Mouse (Mus musculus) forebrain, embryonic 15.5 days (tissue): Measurements from ENCODE around the gene Osbpl9. TPM values are rescaled to one million over a fixed set of nuclear protein-coding genes. Genes with fewer than 3 reads are reported as not detected.

Experiments
- ATAC-seq: fragments of 200-750 bp; cut with Nextera tagmentation; replicated peaks from 2 replicates; pipeline ENCODE4 v1.8.0; 2017; ENCODE audit warnings: mild to moderate bottlenecking, moderate TSS enrichment, moderate library complexity
- H3K27ac ChIP-seq: fragments of 300-500 bp; sonication (generic); replicated peaks from 2 replicates; pipeline ENCODE4 v1.5.1; 2015; ENCODE audit warnings: mild to moderate bottlenecking, inconsistent platforms
- H3K27me3 ChIP-seq: fragments of 300-500 bp; sonication (generic); 2 replicates; pipeline ENCODE4 v1.6.1; 2015; ENCODE audit warnings: inconsistent platforms
- H3K36me3 ChIP-seq: fragments of 300-500 bp; sonication (generic); 2 replicates; pipeline ENCODE4 v1.6.1; 2015; ENCODE audit warnings: mild to moderate bottlenecking, inconsistent platforms
- H3K4me1 ChIP-seq: fragments of 300-500 bp; sonication (generic); 2 replicates; pipeline ENCODE4 v1.6.1; 2015; ENCODE audit warnings: inconsistent platforms
- H3K4me2 ChIP-seq: fragments of 300-500 bp; sonication (generic); replicated peaks from 2 replicates; pipeline ENCODE4 v1.6.1; 2015; ENCODE audit warnings: mild to moderate bottlenecking, inconsistent platforms
- H3K4me3 ChIP-seq: fragments of 300-500 bp; sonication (generic); 2 replicates; pipeline ENCODE4 v1.5.1; 2015; ENCODE audit warnings: mild to moderate bottlenecking, inconsistent platforms
- H3K9ac ChIP-seq: fragments of 300-500 bp; sonication (generic); replicated peaks from 2 replicates; pipeline ENCODE4 v1.6.1; 2015; ENCODE audit warnings: mild to moderate bottlenecking, inconsistent platforms
- H3K9me3 ChIP-seq: fragments of 300-500 bp; sonication (generic); 2 replicates; pipeline ENCODE4 v1.6.1; 2016; ENCODE audit warnings: inconsistent platforms
- WGBS: fragments of 180-500 bp; shearing (Covaris S2); methylation state at CpG from one replicate; pipeline ENCODE4 v1.1.7; 2015; ENCODE audit warnings: mixed read lengths; 5-methylcytosine and 5-hydroxymethylcytosine counted together
- polyA plus RNA-seq: library from polyadenylated mRNA; unstranded; fragments of >200 nt; fragmentation: Nextera tagmentation; extraction: Ambion mirVana; gene quantifications from 2 replicates; pipeline ENCODE4 v1.2.1, GENCODE M21; 2015

Gene Osbpl9
- polyA plus RNA-seq: 76.7 and 78.5 TPM in 2 replicates

DNA sequence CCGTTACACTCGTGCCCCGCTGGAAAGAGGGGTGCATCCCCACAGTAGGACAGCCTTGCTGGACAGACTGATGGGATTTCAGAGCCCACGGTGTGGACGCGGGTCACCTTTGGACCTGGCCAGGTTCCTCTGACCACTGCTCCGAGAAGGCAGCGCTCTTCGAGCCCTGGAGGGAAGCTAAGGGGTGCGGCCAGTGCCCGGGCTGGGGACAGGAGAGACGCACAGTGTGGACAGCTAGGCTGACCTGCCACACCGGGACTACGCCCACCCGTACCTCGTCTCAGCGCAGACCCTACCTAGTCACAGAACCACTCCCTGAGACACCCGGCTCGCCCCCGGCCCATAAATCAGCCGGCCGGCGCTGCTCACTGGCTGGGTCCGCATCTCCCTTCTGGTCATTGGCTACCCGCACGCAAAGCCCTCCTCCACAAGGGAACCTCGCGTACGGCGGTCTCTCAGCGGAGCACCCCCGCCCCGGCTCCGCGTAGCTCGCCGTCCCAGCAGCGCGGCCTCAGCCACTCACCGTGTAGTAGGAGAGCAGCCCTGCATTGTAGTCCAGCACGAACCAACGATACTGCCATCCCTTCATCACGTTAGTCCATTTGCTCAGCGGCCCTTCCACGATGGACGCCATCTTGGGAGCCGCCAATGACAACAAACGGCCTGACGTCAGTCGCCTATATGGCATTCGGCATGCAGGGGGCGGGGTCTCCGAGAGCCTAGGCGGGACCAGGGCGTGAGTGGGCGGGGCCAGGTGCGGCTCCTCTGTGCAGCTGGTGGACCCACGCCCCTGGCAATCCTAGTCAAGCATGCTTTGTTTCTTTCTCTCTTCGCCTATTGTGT, at the start of gene Osbpl9:
Osbpl9 (minus strand) TSS at position 691 of the 843 bp plus-strand sequence.
- WGBS: under 1% methylated on average over 59 of the region's 59 CpGs
- Histone ChIP-seq H3K9me3 (no peaks in the 10 kb centered on the region), H3K4me1 (peaks cover 25% of the 10 kb centered on the region), H3K4me2 (peak within 1 kb of the TSS; percentile 80), H3K27ac (peak within 1 kb of the TSS; percentile 97), H3K9ac (peak within 1 kb of the TSS; percentile 75), H3K4me3 (peak within 1 kb of the TSS; percentile 79), H3K36me3 (no peaks in the 10 kb centered on the region), H3K27me3 (no peaks in the 10 kb centered on the region)
- ATAC-seq: peak; percentile 98

DNA sequence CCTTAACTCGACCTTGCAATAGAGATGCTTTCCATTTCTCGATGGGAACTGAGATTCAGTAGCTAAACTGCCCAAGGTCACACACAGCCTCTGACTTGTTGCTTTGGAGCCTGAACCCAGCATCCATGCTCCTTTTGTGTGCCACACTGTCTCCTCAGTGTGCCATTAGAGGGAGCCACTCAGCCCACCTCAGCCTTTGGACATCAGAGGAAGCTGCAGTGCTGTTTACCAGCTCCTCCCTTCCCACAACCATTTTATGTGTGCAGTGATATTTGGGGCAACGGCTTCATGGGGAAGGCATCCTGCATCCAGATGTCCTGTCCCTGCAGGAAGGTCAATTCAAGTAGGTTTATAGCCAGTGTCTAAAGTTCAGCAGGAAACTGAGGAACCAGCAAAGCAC, 49.5 kb upstream of the Osbpl9 start:
- H3K4me1 ChIP-seq: no peaks in the 10 kb centered on the region
- no peak overlapping the region for H3K27ac ChIP-seq
- no peak overlapping the region for H3K4me2 ChIP-seq
- WGBS: 47% methylated on average over 3 of the region's 3 CpGs
- no peaks in the 10 kb centered on the region for H3K27me3 ChIP-seq
- no peak overlapping the region for H3K9ac ChIP-seq
- H3K4me3 ChIP-seq: no peak overlapping the region
- H3K36me3 ChIP-seq: no peaks in the 10 kb centered on the region
- ATAC-seq: no peak
- H3K9me3 ChIP-seq: no peaks in the 10 kb centered on the region

DNA sequence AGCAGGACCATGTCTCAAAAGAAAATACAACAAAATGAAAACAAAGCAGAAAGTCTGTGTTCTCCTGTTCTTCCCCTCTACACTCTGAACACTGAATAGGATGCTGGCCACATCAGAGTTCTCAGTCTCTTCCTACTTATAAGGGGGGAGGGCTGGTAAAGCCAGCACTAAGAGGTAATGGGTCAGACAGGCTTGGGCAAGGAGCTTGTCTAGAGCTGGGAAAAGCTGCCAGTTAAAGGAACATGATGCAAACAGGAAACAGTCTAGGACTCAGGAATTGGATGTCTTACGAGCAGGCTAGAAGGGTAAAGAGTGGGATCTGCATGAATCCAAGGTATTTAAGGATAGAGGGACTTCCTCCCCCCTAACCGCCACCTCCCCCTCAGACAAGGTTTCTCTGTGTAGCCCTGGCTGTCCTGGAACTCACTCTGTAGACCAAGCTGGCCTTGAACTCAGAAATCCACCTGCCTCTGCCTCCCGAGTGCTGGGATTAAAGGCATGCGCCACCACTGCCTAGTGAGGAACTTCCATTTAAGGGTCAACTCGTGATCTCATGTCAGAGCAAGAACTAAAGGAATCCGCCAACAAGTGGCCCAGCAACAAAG, 43.0 kb upstream of the Osbpl9 start:
- H3K9ac ChIP-seq: no peak overlapping the region
- no peaks in the 10 kb centered on the region for H3K36me3 ChIP-seq
- H3K4me2 ChIP-seq: no peak overlapping the region
- H3K4me3 ChIP-seq: no peak overlapping the region
- H3K27ac ChIP-seq: no peak overlapping the region
- no peaks in the 10 kb centered on the region for H3K9me3 ChIP-seq
- no peaks in the 10 kb centered on the region for H3K27me3 ChIP-seq
- ATAC-seq: no peak
- WGBS: 83% methylated on average over 6 of the region's 6 CpGs
- peaks cover 5% of the 10 kb centered on the region; the same call in 1 of the 2 replicates for H3K4me1 ChIP-seq

DNA sequence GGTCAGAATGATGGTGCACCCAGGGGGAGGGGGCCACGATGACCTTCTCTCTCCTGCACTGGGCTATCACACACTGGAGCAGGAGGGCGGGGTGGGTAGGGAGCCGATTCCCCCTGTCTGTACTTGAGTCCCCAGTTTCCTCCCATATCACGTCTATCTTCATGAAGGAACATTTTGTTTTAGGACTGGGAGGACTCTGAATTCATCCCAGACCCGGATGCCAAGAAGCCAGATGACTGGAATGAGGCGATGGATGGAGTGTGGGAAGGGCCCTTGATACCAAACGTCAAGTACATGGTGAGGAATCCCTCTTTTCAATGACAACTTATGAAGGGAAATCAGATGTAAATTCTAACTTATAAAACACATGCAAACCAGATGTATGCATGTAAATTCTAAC, 42.4 kb upstream of the Osbpl9 start:
- no peaks in the 10 kb centered on the region for H3K27me3 ChIP-seq
- H3K36me3 ChIP-seq: no peaks in the 10 kb centered on the region
- H3K4me3 ChIP-seq: no peak overlapping the region
- WGBS: 90% methylated on average over 7 of the region's 7 CpGs
- no peak overlapping the region for H3K9ac ChIP-seq
- no peak overlapping the region for H3K4me2 ChIP-seq
- no peak overlapping the region for H3K27ac ChIP-seq
- H3K9me3 ChIP-seq: no peaks in the 10 kb centered on the region
- no peak for ATAC-seq
- H3K4me1 ChIP-seq: peaks cover 5% of the 10 kb centered on the region; the same call in 1 of the 2 replicates

DNA sequence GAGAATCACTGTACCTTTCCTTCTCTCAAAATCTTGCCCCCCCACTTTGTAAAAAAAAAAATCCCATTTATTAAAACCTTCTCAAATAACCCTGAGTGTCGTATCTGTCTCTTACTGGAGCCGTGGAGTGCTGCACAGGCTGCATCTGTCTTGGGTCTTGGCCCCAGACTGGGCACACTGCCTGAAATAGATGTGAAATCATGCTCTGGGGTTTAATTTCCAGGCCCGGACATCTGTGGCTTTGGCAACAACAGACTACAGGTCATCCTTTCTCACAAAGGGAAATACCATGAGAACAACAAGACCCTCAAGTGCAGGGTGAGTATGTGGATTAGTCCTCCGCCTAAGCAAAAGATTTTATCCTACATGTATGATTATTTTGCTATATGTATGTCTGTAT, 39.9 kb upstream of the Osbpl9 start:
- Histone ChIP-seq H3K9ac (no peak overlapping the region), H3K4me2 (no peak overlapping the region), H3K4me3 (no peak overlapping the region), H3K9me3 (no peaks in the 10 kb centered on the region), H3K4me1 (peaks cover 5% of the 10 kb centered on the region), H3K27ac (peak overlapping the region; percentile 27), H3K36me3 (no peaks in the 10 kb centered on the region), H3K27me3 (no peaks in the 10 kb centered on the region)
- ATAC-seq: peak; percentile 64
- WGBS: 46% methylated on average over 4 of the region's 4 CpGs

DNA sequence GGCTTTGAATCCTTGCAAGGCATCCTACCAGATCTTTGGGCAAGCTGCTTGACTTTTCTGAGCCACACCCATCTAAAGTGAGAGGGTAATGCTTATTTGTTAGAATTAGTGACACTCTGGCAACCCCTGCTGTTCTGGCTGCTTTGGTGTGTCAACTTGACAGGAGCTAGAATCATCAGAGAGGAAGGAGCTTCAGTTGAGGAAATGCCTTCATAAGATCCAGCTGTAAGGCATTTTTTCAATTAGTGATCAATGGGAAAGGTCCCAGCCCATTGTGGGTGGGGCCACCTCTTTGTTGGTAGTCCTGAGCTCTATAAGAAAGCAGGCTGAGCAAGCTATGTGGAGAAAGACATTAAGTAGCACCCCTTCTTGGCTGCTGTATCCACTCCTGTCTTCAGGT, 39.1 kb upstream of the Osbpl9 start:
- H3K9ac ChIP-seq: no peak overlapping the region
- H3K4me1 ChIP-seq: peaks cover 12% of the 10 kb centered on the region
- H3K4me3 ChIP-seq: no peak overlapping the region
- no peak overlapping the region for H3K27ac ChIP-seq
- no peak overlapping the region for H3K4me2 ChIP-seq
- no peaks in the 10 kb centered on the region for H3K9me3 ChIP-seq
- no peak for ATAC-seq
- H3K36me3 ChIP-seq: no peaks in the 10 kb centered on the region
- no peaks in the 10 kb centered on the region for H3K27me3 ChIP-seq

DNA sequence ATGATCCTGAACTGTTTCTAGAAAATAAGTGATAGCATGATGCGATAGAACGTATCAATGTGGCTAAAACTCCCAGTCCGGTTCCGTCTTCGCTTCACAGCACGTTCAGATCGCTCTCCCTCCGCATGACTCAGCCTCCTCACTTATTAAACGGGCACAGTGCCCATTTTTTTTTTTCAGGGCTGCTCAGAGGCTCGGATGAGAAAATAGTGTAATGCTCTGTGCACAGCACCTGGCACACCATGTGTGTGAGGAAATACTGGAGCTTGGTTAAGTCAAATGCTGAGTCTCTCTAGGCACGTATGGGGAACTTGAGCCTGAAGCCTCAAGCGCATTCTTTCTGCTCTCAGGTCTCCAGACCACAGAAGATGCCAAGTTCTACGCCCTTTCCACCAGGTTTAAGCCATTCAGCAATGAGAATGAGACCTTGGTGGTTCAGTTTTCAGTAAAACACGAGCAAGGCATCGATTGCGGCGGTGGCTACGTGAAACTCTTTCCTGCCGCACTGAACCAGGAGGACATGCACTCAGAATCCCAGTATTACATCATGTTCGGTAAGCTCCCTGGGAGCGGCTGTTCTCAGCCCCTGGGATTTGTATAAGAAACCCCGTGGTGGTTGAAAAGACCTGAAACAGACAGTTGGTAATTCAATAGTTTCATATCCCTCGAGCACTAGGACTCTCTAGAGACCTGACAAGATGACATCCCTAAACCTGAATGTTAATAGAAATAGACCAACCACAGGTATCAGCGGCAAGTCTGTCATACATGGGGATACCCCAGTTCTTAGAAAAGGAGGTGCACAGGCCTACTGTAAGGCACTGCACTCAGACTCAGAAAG, 36.6 kb upstream of the Osbpl9 start:
- Histone ChIP-seq H3K4me1 (peaks cover 20% of the 10 kb centered on the region), H3K27me3 (no peaks in the 10 kb centered on the region), H3K36me3 (no peaks in the 10 kb centered on the region), H3K4me2 (no peak overlapping the region), H3K9ac (no peak overlapping the region), H3K27ac (no peak overlapping the region), H3K9me3 (no peaks in the 10 kb centered on the region), H3K4me3 (no peak overlapping the region)
- 70% methylated on average over 24 of the region's 24 CpGs for WGBS
- no peak; the same call in 1 of the 2 replicates for ATAC-seq

DNA sequence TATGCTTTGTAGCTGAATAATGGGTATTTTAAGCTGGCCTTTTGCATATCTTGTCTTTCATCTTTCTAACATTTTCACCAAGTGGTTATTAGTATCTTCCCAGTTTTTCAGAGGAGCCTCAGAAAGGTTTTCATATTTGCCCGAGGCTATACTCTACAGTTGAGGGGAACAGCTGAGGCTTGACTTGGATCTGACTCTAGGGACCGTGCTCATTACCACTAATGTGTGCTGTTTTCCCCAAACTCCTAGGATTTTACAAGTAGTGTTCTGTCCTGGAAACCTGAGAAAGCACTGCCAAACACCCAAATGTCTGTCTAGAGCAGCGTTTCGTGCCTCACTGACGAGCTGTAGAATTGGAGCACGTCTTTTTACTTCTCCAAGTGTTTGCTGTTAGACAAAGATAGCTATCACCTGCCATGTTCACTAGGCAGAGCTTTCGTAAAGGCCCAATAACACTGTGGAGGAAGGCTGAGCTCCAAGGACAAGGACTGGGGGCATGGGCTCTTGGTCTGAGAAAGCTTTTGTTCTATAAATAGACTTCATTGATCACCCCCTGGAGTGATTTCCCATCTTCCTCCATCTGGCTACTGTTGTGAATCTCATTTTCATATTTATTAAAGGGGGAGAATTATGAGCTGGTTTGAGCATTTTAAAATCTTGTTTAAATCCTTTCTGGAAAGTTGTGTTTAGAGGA, 34.3 kb upstream of the Osbpl9 start:
- no peak for ATAC-seq
- H3K27ac ChIP-seq: peak overlapping the region; percentile 21; the same call in 1 of the 2 replicates
- 48% methylated on average over 7 of the region's 7 CpGs for WGBS
- no peak overlapping the region for H3K4me2 ChIP-seq
- no peaks in the 10 kb centered on the region for H3K36me3 ChIP-seq
- H3K9ac ChIP-seq: no peak overlapping the region
- no peaks in the 10 kb centered on the region for H3K9me3 ChIP-seq
- no peak overlapping the region for H3K4me3 ChIP-seq
- H3K4me1 ChIP-seq: peaks cover 16% of the 10 kb centered on the region
- no peaks in the 10 kb centered on the region for H3K27me3 ChIP-seq

DNA sequence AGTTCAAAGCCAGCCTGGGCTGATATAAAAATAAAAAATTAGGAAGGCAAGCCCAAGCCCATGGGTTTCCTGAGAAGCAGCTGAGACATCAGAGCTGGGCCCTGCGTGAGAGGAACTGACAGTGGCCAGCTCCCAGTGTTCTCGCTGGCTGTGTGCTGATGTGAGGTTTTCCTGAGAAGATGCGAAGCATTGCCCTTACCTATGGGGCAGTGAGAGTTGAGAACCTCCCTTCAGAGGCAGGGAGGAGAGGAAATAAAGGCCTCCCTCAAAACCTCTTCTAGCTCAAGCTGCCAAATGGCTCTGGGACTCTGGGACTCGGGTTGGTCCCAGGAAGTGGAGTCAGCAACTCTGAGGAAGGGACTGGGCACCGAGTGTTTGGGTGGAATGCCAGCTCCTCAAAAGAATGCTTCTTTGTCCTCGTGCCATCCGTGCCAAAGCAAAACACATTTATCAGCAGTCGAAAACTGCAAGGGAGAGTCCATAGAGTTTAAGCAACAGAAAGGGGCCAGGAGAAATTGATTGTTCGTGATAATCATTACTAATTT, 32.8 kb upstream of the Osbpl9 start:
- H3K27me3 ChIP-seq: no peaks in the 10 kb centered on the region
- no peak overlapping the region for H3K4me3 ChIP-seq
- H3K4me1 ChIP-seq: peaks cover 16% of the 10 kb centered on the region
- H3K36me3 ChIP-seq: no peaks in the 10 kb centered on the region
- no peak overlapping the region for H3K27ac ChIP-seq
- H3K9me3 ChIP-seq: no peaks in the 10 kb centered on the region
- 61% methylated on average over 9 of the region's 9 CpGs for WGBS
- no peak for ATAC-seq
- no peak overlapping the region for H3K9ac ChIP-seq
- H3K4me2 ChIP-seq: no peak overlapping the region

DNA sequence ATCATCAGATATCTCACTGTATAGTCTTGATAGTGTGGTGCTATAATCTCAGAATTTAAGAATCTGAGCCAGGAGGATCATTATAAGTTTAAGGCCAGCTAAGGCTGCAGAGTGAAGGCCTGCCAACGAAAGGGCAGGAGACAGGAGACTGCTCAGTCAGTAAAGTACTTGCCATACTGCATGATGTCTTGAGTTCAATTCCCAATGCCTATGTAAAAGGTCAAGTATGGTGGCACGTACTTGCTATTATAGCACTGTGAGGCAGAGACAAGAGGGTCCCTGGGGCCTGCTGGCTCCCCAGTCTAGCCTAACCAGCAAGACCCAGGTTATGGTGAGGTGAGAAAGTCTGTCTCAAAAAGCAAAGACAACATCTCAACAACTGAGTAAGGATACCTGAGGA, 32.1 kb upstream of the Osbpl9 start, which contains the start of gene Calr4:
Calr4 (plus strand) TSS at position 301 of the 400 bp plus-strand sequence.
- Histone ChIP-seq H3K9ac (no peak within 1 kb of the TSS), H3K4me1 (peaks cover 16% of the 10 kb centered on the region), H3K27ac (no peak within 1 kb of the TSS), H3K9me3 (no peaks in the 10 kb centered on the region), H3K4me2 (no peak within 1 kb of the TSS), H3K27me3 (no peaks in the 10 kb centered on the region), H3K4me3 (no peak within 1 kb of the TSS), H3K36me3 (no peaks in the 10 kb centered on the region)
- ATAC-seq: no peak
- 81% methylated on average over 2 of the region's 2 CpGs for WGBS

DNA sequence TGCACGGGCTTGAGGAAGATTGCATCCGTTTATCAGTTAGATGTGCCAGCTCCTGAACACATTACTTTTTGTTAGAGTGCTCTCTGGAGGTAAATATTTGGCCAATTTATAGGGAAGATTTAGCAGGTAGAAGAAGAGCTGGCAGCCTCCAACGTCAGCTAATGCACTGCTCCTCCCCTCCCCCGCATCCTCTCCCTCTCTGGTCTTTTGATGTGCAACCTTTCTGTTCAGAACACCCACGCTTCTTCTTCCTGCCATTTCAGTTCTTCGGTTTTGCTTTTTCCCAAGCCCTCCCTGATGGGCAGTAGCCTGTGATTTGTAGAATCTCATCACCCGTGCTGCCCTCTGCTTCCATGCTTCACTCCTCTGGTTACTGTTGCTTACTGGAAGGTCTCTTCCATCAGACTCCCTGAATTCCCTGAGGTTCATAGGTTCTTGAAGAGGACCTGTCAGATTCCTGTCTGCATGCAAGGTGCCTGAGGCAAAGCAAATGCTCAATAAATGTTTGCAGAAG, 27.8 kb upstream of the Osbpl9 start:
- Histone ChIP-seq H3K4me1 (peaks cover 15% of the 10 kb centered on the region), H3K9me3 (no peaks in the 10 kb centered on the region), H3K27me3 (no peaks in the 10 kb centered on the region), H3K9ac (no peak overlapping the region), H3K27ac (no peak overlapping the region), H3K4me3 (no peak overlapping the region), H3K4me2 (no peak overlapping the region), H3K36me3 (no peaks in the 10 kb centered on the region)
- ATAC-seq: no peak
- WGBS: 68% methylated on average over 7 of the region's 7 CpGs
